Mouse (Mus musculus) inflammation-experienced regulatory T-cells, adult 6 months (primary cell): ENCODE measurements around the gene Prr13. TPM values are rescaled to one million over a fixed set of nuclear protein-coding genes. Genes with fewer than 3 reads are reported as not detected.
A peak's percentile ranks its signal among the peaks of the same experiment; 100 is the strongest.

Experiments used
- ATAC-seq: one replicate; pipeline ENCODE4 v1.8.0; 2017
- polyA plus RNA-seq, 3 experiments: library from polyadenylated mRNA; unstranded; fragments of 100-300 nt; shearing (Covaris generic); gene quantifications; one replicate each; pipeline ENCODE4 v1.2.1; 2017

The Prr13 gene
- polyA plus RNA-seq, 3 experiments from 2014 or later: 1,063 to 1,565 (median 1,138) TPM

DNA sequence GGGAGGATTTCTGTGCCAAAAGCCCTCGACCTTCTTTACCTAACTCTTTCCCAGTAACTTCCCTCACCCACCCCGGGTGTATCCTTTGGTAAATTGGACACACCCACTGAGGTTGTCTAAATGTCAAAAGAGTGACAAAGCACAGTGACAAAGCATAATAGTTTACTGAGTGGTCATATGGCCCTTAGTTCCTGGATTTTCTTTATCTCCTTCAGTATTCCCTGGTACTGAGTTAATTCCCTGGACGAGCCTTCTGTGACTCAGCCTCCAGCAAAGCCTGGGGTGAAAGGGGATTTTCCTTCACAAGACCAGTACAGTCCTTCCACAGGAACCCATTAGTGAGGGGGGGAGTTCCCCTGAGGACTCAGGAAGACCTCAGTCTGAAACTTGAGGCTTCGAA lies 2.1 kb downstream of the Prr13 start:
- ATAC-seq: no peak

DNA sequence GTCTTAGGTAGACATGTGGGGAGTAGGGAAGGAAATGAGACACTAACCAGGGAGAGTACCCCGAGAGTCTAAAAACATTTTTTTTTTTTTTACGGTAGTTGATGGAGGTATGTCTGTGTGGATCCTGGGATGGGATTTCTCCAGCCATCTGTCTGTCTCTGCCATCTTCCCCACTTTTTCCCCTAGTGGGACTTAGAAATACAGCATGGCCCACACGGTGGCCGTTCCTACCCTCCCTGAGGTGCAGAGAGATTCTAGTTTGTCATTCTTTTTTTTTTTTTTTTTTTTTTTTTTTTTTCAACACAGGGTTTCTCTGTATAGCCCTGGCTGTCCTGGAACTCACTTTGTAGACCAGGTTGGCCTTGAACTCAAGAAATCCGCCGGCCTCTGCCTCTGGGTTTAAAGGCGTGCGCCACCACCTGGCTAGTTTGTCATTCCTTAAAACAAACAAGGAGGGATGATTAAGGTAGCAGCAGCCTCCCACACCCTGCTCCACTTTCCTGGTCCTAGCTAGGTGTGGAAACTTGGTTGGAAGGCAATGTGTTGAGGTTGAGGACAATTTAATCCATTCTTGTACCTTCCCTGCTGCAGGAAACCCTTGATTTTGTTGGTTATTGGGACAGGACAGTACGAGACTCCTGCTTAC lies 2.7 kb downstream of the Prr13 start:
- ATAC-seq: no peak

DNA sequence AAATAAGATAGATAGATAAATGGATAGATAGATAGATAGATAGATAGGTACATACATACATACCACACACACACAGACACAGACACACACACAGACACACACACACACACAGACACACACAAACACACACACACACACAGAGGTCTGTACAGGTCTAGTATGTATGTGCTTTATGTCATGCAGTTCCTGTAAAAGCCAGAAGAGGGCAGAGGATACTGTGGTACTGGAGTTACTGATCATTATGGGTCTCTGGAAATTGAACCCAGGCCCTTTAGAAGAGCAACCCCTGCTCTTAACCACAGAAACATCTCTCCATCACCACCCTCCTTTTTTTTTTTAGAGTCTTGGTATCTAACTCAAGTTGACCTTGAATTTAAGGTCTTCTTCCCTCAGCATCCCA lies 4.8 kb downstream of the Prr13 start:
- no peak for ATAC-seq

DNA sequence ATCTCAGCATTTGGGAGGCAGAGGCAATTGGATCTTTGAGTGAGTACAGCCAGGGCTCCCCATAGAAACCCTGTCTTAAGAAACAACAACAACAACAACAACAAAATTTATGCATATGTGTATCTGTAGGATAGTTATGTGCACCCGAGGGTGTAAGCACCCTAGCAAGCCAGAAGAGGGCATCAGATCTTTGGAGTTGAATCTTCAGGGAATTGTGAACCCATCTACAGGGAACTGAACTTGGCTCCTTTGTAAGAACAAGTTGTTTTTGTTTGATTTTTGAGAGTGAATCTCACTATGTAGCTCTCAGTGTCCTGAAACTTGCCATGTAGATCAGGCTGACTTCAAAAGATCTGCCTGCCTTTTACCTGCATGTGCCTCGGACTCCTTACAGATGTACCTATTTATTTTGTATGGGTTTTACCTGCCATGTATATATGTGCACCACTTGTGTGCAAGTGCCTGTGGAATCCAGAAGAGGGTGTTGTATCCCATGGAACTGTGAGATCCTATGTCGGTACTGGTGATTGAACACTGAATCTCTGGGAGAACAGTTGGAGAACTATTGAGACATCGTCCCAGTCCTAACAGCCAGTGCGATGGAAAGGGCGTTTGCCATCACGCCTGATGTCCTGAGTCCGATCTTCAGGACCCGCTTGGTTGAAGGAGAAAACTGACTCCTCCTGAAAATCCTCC lies 10.0 kb downstream of the Prr13 start:
- no peak for ATAC-seq

DNA sequence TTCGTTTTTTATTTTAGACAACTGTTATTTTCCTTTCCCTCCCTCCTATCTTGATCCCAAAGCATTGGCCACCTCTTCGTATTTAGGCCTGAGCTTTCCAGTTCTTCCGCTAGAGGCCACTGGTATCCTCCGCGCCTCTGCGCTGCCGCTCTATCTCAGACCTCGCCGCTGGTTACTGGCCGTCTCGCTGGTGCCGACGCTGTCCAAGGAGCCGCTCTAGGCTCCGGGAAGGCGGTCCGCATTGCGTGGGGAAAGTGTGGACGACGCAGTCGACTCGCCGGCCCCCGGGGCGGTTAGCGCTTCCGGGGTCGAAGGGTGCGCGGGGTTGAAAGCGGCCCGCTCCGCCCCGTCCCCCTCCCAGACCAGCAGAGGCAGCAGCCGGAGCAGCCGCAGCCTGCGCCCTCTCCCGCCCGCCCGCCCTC lies 11.4 kb downstream of the Prr13 start, which contains the start of gene Pcbp2:
TSS of gene Pcbp2 (plus strand) at position 357 of the 422 bp plus-strand sequence.
- peak; percentile 95 for ATAC-seq

DNA sequence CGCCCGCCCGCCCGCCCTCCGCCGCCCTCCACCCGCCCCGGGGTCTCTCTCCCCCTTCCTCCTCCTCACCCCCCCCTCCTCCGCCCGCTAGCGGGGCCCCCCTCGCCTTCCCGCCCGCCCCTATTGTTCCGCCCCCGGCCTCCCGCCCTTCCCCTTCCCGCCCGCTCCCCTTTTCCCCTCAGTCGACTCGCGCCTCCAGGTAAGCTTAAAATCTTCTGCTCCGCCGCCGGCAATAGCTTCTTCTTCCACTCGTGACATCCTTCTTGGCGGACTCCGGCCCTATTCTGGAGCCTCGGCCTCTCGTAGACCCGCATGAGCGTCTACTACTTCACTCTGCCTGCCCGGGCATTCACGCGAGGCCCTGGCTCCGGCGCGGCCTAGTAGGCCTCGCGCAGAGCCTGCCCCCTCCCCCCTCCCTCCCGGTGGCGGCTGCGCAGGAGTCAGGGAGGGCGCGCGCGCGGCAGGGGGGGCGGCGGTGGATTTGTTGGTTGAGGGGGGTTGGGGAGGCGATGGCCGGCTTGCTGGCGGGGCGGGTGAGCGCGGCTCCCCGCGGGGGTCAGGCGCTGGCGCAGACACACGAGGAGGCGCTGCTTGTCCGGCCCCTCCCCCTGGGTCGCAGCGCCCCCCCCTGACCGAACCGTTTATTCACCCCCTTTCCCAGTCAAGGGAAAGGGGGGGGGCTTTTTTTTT lies 11.9 kb downstream of the Prr13 start:
- peak; percentile 27 for ATAC-seq

DNA sequence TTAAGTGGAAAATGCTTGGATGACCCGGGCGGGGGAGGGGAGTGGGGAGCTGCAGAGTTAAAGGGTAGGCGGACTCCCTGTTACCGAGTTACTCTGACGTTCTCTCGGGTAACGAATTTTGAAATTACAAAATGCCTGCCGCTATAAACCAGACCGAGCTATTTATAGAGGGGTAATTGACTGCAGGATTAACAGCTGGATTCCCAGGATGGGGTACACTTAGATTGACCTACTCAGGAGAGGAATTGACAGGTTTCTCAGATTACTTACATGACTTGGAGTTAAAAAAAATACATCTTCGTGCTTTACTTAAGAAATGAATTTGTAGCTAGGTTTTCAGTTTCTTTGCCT lies 12.4 kb downstream of the Prr13 start:
- peak; percentile 0 for ATAC-seq

DNA sequence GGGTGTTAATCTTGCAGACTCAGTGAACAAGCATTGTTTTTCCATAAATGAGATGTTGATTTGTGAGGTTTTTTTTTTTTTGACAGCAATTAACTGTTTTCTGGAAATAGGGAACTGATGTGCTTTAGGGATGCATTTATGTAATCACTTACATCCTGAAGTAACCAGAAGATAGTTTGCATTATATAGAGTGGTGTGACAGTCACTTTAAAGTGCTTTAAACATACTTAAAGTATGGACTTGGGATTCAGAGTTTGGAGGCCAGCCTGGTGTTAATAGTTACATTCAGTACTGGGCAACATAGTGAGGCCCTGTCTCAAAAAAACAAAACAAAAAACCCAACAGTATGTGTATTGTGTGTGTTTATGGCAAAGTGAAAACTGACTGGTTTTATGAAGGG lies 12.9 kb downstream of the Prr13 start:
- no peak for ATAC-seq

DNA sequence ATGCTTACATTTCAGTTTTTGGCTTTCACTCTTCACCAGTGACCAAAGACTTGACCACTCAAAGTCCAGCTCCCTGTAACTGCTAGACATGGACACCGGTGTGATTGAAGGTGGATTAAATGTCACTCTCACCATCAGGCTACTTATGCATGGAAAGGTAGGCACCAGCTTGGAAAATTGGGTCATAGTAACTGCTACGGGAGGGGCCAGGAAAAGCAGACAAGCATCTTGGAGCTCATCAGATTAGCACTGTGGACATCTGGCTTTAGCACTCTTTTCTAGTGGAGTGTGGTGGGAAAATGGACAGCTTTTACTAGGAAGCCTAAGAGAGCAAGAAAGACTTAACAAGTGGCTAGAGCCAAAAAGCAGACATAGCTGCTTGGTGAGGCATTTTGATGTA lies 14.4 kb downstream of the Prr13 start:
- no peak for ATAC-seq

DNA sequence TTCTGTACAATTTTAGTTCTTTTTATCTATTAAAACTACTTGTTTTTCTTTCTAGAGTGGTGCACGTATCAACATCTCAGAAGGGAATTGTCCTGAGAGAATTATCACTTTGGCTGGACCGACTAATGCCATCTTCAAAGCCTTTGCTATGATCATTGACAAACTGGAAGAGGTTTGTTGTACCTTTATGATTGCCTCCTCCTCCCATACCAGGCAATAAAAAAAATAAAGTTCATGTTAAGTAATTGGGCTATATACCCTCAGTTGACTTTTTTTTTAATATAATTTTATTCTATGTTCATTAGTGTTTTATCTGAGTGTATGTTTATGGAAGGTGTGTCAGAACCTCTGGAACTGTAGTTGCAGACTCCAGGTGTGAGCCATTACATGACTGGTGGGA lies 15.7 kb downstream of the Prr13 start:
- no peak for ATAC-seq

DNA sequence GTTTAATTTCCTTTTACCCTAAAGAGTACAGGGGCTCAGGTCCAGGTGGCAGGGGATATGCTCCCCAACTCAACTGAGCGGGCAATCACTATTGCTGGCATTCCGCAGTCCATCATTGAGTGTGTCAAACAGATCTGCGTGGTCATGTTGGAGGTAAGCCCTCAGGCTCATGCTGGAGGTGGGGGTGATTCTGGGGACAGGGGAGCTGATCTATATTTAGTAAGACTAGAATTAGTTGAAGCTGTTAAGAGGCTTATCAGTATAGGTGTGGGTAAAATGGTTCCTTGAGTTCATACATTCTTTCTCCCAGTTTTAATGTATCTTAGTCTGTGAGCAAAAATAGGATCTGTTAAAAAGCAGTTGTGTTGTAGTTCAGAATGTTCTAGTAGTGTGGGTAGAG lies 24.3 kb downstream of the Prr13 start:
- ATAC-seq: no peak

DNA sequence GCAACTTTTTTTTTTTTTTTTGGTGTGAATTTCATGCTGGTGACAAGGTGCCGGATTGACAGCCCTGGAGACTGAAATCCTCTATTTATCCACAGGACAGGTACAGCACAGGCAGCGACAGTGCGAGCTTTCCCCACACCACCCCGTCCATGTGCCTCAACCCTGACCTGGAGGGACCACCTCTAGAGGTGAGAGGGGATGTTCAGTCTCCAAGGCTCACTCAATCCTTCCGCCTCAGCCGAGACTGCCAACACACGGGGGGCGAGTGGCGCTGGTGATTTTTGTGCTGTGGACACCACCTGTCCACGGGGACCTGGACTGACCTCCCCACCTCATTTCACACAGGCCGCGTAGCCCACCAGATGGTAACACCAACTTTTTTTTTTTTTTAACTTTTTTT lies 27.0 kb downstream of the Prr13 start:
- ATAC-seq: no peak

DNA sequence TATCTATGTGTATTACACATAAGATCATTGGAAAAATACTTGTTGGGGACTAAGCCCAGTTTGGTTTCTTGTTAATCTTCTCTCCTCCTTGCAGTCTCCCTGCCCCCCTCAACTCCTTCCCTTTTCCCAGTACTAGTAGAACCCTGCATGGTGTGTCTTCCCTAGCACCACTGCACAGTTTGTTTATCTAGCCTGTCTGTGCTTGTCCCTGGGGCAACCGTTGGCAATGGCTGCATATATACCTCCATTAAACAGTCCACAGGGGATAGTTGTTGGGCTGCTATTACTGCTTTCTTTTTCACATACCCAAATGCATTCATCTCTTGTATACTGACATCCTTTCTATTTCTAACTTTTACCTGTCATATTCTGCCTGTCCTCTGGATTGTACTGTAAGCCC lies 28.8 kb downstream of the Prr13 start:
- no peak for ATAC-seq

DNA sequence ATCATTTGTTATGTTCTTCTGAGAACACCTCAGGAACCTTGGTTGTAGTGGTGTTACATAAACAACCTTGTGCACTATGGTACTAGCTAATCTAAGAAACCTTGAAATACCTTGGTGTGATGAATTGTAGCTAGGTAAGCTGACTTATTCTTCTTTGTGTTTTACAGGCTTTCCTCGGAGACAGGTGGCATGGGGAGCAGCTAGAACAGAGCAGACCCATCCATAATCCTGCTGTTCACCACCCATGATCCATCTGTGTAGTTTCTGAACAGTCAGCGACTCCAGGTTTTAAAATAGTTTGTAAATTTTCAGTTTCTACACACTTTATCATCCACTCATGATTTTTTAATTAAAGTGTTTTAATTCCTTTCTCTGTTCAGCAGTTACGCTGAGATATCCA lies 39.5 kb downstream of the Prr13 start:
- no peak for ATAC-seq

DNA sequence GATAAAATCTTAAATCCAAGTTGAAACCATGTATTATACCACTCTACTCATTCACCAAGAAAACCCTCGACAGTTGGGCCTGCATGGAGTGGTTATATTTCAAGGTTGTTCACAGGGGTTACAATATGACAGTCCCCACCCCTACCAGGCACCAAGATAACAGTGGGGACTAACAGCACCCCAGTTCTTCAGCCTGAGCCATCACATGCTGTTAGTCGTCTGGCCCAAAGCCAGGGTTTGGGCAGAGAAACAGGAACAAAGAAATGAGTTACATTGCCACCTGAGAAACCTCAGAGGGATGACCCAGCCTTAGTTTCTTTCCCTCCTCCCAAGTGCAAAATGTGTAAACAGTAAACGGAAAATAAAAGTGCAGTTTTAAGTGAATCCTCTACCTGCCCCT lies 40.5 kb downstream of the Prr13 start:
- ATAC-seq: no peak

DNA sequence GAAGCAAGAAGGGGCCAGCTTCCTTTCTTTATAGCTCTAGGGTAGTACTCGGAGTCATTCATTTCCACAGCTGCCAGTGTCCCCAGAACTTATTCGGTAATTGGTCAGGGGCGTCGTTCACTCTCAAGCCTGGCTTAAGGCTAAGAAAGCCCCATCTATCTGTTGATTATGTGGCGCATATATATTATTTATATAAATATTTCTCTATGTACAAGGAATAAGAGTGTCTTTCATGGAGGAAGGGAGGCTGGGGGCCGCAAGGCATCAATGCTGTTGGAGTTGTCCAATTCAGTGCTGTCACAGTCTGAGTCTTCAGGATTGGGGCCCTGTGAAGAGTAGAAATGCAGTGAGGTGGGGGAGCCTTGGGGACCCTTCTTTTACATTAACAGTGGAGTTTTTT lies 41.0 kb downstream of the Prr13 start:
- no peak for ATAC-seq

DNA sequence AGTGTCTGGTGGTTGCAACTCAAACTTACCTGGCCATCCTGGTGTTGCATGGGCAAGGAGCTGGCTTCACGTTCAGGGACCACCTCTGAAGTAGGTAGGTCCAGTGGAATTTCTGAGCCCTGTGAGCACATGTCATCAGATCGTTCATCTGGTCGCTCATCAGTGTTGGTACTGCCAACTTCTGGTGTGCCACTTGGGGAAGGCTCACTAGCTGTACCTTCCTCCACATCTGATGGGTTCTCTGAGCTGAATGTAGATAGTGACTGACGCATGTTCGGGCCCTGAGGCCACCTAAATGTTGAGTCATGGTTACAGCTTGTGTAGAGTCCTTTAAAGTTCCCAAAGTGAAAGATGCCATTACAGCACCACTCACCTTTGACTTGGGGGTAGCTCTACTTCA lies 41.7 kb downstream of the Prr13 start:
- no peak for ATAC-seq

DNA sequence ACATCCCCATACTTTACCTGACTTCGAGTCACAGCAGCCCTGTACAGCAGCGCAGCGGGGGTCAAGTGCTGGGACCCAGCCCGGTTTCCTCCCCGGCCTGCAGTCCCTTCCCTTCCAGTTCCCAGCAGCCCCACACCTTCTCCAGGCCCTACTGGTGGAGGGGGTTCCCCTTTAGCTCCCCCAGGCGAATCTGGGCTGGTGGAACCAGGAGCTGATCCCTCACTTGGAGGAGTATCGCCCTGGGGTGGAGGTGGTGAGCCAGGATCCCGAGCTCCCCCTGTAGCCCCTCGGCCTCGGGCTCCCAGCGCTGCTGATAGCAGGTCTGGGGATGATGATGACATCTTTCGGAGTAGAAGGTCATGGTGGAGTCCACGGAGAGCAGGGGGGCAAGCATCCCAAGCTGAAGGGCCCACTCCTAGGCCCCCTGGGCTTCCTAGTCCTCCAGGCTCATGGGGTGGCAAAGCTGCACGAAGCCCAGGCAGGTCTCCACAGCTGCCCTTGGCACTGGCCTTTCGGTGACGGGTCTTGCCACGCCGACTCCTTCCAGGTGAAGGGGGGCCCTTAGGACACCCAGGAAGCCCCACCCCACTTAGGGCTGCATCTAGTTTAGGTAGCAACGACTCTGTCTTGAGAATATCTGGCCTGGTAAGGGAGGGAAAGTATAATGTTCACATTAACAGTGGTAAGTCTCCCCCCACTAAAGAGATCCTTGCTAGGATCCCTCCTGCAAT lies 42.4 kb downstream of the Prr13 start:
- ATAC-seq: no peak

DNA sequence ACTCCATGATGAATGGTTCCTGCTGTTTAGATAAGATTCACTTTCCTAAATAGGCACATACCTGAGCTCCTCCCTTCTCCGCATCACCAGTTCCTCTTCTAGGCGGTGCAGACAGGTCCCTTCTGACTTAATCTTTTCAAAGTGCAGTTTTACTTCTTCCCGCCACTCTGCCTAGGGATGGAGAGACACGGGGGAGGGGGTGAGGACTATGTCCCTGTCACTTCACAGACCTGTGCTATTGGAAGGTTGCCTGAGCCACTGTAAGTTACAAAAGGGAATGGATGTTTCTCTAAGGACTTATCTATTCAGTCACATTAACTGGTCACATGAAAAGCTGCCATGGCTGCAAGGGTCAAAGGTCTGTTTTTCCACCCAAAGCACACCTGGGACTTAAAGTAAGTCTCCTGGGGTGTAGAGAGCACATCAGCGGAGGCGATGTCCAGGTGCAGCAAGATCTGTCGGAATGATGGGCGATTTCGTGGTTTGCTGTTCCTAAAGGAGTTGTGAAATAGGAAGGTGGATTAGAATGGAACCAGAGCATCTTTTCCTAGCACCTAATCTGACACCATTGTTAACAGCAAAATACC lies 43.5 kb downstream of the Prr13 start:
- ATAC-seq: no peak

DNA sequence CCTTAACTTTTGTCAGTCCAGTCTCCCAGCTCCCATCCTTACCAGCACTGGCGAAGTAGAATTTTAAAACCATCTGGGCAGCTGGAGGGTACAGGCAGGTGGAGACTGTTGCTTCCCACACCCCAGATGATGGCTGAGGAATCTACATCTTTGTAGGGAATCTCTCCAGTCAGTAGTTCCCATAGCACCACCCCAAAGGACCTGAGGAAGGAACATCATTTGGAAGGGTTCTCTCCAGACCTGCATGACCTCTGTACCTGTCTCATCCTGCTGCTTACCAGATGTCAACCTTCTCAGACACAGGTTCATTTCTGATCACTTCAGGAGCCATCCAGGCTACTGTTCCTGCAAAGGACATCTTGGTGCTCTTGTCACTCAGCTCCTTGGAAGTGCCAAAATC lies 44.6 kb downstream of the Prr13 start, which contains the start of gene Gm10337:
TSS of gene Gm10337 (plus strand) at position 276 of the 400 bp plus-strand sequence.
- ATAC-seq: no peak

DNA sequence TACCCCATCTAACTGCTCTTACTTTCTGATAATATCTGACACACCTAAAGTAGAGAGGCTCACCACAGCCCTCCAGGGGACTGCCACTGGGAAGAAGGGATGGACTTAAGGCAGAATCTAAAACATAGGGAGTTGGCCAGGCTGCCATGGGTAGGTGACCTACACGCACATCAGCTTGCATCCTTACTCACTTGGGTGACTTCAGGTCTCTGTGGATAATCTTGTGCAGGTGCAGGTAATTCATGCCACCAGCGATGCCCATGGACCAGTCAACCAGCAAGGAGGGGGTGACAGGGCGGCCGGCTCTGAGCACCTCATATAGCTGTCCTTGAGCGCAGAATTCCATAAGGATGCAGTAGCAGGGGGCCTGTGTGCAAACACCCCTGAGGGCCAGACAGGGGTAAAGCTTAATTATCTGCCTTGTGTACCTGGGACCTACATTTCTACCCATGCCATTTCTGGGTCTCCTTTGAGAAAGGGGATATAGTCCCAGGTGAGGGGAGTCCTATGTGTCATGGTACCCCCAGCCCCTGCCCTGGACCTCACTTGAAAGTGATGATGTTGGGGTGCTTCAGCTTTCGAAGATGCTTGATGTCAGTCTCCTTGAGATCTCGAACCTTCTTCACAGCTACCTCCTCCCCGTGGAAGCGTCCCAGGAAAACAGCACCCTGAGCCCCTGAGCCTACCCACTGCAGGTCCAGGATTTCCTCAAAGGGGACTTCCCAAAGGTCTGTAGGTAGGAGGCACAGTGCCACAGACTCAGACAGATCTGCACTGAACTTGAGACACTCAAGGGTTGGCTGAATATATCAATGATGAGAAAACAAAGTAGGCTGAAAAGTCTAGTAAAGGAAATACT lies 45.3 kb downstream of the Prr13 start:
- ATAC-seq: no peak
